Mouse (Mus musculus) lung, embryonic 14.5 days (tissue): ENCODE data around the gene Sh3pxd2a. TPM values are rescaled to one million over a fixed set of nuclear protein-coding genes. Genes with fewer than 3 reads are reported as not detected.

ENCODE experiments used
- ATAC-seq: fragments of 200-750 bp; cut with Nextera tagmentation; 2 replicates; pipeline ENCODE4 v1.8.0; 2017; ENCODE audit warnings: mild to moderate bottlenecking, moderate TSS enrichment, moderate library complexity; ENCODE audit not compliant: insufficient read depth
- DNase-seq: peaks from one replicate; pipeline ENCODE4 v3.0.0-alpha.2; 2015
- H3K27ac ChIP-seq: fragments of 300-500 bp; sonication (generic); 2 replicates; pipeline ENCODE4 v1.5.1; 2014; ENCODE audit warnings: low read depth, mild to moderate bottlenecking, moderate library complexity
- H3K27me3 ChIP-seq: fragments of 300-500 bp; sonication (generic); 2 replicates; pipeline ENCODE4 v1.6.1; 2014; ENCODE audit warnings: low read length, control low read depth; ENCODE audit not compliant: insufficient read depth
- H3K36me3 ChIP-seq: fragments of 300-500 bp; sonication (generic); 2 replicates; pipeline ENCODE4 v1.6.1; 2014; ENCODE audit warnings: control low read depth; ENCODE audit not compliant: insufficient read depth
- H3K4me1 ChIP-seq: fragments of 300-500 bp; sonication (generic); 2 replicates; pipeline ENCODE4 v1.6.1; 2014; ENCODE audit warnings: antibody characterized with exemption, control low read depth; ENCODE audit not compliant: insufficient read depth
- H3K4me2 ChIP-seq: fragments of 300-500 bp; sonication (generic); 2 replicates; pipeline ENCODE4 v1.6.1; 2014; ENCODE audit warnings: mild to moderate bottlenecking
- H3K4me3 ChIP-seq: fragments of 300-500 bp; sonication (generic); 2 replicates; pipeline ENCODE4 v1.5.1; 2014; ENCODE audit warnings: low read depth, low read length
- H3K9ac ChIP-seq: fragments of 300-500 bp; sonication (generic); 2 replicates; pipeline ENCODE4 v1.6.1; 2014
- H3K9me3 ChIP-seq: fragments of 300-500 bp; sonication (generic); 2 replicates; pipeline ENCODE4 v1.6.1; 2016; ENCODE audit warnings: low read depth, low read length, control low read depth
- CTCF ChIP-seq: IDR thresholded peaks from 2 replicates; pipeline ENCODE4 v1.5.1; 2016; ENCODE audit warnings: antibody characterized with exemption, low read depth
- WGBS: fragments of 180-500 bp; shearing (Covaris S2); extraction: QIAGEN DNeasy Blood & Tissue Kit; methylation state at CpG from one replicate; pipeline ENCODE4 v1.1.7; 2014; 5-methylcytosine and 5-hydroxymethylcytosine counted together
- polyA plus RNA-seq: library from polyadenylated mRNA; unstranded; fragments of >200 nt; fragmentation: Nextera tagmentation; extraction: Ambion mirVana; gene quantifications from 2 replicates; pipeline ENCODE4 v1.2.1, GENCODE M21; 2014

Gene Sh3pxd2a
- polyA plus RNA-seq, 1 experiment from 2014 or later = 12.0 TPM

DNA sequence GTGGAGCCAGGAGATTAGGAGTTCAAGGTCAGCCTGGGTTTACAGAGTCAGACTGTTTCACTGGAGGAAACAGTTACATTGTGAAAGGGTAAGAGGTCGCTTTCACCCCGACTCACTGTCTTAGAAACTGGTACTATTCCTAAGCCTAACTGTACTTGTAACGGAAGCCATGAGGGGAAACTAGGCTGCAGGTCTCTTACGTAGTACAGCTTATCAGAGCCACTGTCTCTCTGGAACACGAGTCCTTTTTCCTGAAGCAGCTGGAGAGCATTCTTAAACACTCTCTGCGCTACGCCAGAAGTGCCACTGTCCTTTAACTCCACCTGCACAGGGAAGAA lies 45.9 kb upstream of the Sh3pxd2a start:
- WGBS = 57% methylated on average over 7 of the region's 7 CpGs
- no peaks in the 10 kb centered on the region for H3K9me3 ChIP-seq
- H3K4me1 ChIP-seq = peaks cover 15% of the 10 kb centered on the region
- ATAC-seq (no peak), DNase-seq (no peak)
- peaks cover 32% of the 10 kb centered on the region for H3K36me3 ChIP-seq
- H3K27ac ChIP-seq = peak overlapping the region; percentile 88
- no peaks in the 10 kb centered on the region for H3K27me3 ChIP-seq
- no peak overlapping the region for H3K9ac ChIP-seq
- TF ChIP-seq CTCF = no peak
- no peak overlapping the region for H3K4me3 ChIP-seq
- H3K4me2 ChIP-seq = no peak overlapping the region; the same call in 1 of the 2 replicates

DNA sequence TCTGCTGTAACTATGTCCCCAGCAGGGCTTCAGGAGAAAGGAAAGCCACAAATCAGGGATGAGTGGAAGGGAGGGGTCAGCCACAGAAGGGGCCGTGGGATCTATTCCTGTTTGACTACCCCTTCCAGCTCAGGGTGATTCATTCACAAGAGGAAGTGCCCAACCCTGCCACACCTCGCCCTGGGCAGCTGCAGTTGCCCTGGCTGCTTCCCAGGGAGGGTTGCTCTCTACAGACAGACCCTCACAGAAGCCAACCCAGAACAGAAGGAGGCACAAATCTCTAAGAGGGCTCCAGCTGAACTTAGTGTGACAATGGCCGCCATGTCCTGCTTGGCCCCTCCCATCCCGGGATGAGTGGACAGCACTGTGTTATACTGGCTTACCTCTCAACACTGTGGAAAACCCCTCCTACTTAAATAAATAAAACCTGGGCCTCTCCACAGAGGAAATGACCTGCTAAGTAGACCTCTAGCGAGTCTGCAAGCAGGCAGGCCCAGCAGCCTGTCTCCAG lies 44.6 kb upstream of the Sh3pxd2a start:
- no peak for TF ChIP-seq CTCF
- peaks cover 28% of the 10 kb centered on the region; the same call in 1 of the 2 replicates for H3K36me3 ChIP-seq
- H3K9me3 ChIP-seq = no peaks in the 10 kb centered on the region
- no peak overlapping the region; the same call in 1 of the 2 replicates for H3K9ac ChIP-seq
- DNase-seq (peak; percentile 45), ATAC-seq (peak; percentile 32; the same call in 1 of the 2 replicates)
- H3K4me1 ChIP-seq = peaks cover 15% of the 10 kb centered on the region
- H3K4me3 ChIP-seq = no peak overlapping the region
- H3K27me3 ChIP-seq = no peaks in the 10 kb centered on the region
- peak overlapping the region; percentile 88 for H3K27ac ChIP-seq
- 35% methylated on average over 5 of the region's 5 CpGs for WGBS
- H3K4me2 ChIP-seq = no peak overlapping the region

- Histone ChIP-seq H3K36me3 (peaks cover 28% of the 10 kb centered on the region; the same call in 1 of the 2 replicates), H3K9me3 (no peaks in the 10 kb centered on the region), H3K27me3 (no peaks in the 10 kb centered on the region), H3K27ac (peak overlapping the region; percentile 88; the same call in 1 of the 2 replicates), H3K9ac (no peak overlapping the region), H3K4me2 (no peak overlapping the region), H3K4me3 (no peak overlapping the region), H3K4me1 (peaks cover 15% of the 10 kb centered on the region)
- TF ChIP-seq CTCF = no peak
- ATAC-seq (no peak), DNase-seq (no peak)
- 65% methylated on average over 3 of the region's 3 CpGs for WGBS
Observed at GRCm38 (mm10) chr19:47508191-47508590, 44.0 kb upstream of the Sh3pxd2a start.

DNA sequence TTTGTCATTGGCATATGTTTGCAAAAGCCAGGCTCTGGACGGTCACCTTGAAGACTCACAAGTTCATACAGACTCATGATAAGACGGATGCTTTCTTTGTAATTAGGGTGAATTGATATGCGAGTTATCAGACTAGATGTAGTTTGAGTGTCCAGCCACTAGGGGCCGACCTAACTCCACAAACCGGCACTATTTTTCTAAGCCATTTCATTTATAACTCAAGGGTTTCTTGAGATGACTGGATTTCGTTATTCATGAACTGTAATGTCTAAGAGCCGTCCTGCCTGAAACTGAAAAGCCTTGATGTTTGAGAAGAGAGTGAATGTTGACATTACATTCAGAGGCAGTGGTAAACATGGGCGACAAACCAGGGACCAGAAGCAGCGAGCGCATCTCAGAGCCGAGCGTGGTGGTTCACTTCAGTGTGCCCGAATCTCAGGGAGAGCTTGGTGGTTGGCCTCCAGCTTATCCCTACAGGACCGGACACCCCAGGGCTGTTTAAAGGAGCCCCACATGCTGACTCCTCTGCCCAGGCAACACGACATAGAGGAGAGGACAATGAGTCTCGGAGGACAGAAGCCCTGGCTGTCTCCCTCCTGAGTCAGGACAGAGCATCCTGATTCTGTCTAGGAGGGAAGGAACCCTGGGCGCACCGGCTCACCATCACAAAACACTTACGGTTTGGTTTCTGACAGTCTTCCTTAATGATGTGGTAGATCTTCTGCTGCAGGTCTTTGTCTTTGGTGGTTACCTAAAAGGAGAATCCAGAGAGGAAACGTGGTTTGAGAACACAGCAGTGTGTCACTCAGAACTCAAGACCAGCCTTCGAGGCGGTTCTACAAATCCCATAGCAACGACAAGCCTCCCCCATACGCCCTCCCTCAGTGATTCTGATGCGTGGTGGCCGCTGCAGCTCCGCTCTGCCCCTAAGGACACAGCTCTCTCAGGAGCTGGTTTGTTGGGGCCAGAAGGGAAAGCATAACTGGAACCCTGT lies 43.2 kb upstream of the Sh3pxd2a start:
- peak; percentile 13; the same call in 1 of the 2 replicates for ATAC-seq
- peak; percentile 84 for DNase-seq
- 43% methylated on average over 27 of the region's 27 CpGs for WGBS
- H3K27me3 ChIP-seq = no peaks in the 10 kb centered on the region
- H3K36me3 ChIP-seq = peaks cover 28% of the 10 kb centered on the region; the same call in 1 of the 2 replicates
- peak overlapping the region; percentile 27; the same call in 1 of the 2 replicates for H3K4me2 ChIP-seq
- peak overlapping the region; percentile 88; the same call in 1 of the 2 replicates for H3K27ac ChIP-seq
- peak; percentile 92 for TF ChIP-seq CTCF
- no peak overlapping the region for H3K4me3 ChIP-seq
- H3K9ac ChIP-seq = no peak overlapping the region
- peaks cover 15% of the 10 kb centered on the region; the same call in 1 of the 2 replicates for H3K4me1 ChIP-seq
- no peaks in the 10 kb centered on the region for H3K9me3 ChIP-seq

- Histone ChIP-seq H3K4me1 (0 out of 2 replicates have a peak, but pooled peaks cover 4% of the 10 kb centered on the region), H3K9ac (no peak overlapping the region), H3K4me3 (no peak overlapping the region), H3K27me3 (no peaks in the 10 kb centered on the region), H3K27ac (no peak overlapping the region), H3K36me3 (peaks cover 25% of the 10 kb centered on the region; the same call in 1 of the 2 replicates), H3K4me2 (no peak overlapping the region), H3K9me3 (no peaks in the 10 kb centered on the region)
- DNase-seq = peak; percentile 81
- ATAC-seq = no peak
- peak; percentile 83 for TF ChIP-seq CTCF
- 71% methylated on average over 4 of the region's 4 CpGs for WGBS
Observed at GRCm38 (mm10) chr19:47503625-47504024, 39.4 kb upstream of the Sh3pxd2a start.

- Histone ChIP-seq H3K9me3 (no peaks in the 10 kb centered on the region), H3K27me3 (no peaks in the 10 kb centered on the region), H3K36me3 (peaks cover 25% of the 10 kb centered on the region; the same call in 1 of the 2 replicates), H3K4me3 (no peak overlapping the region), H3K27ac (no peak overlapping the region), H3K9ac (no peak overlapping the region), H3K4me1 (0 out of 2 replicates have a peak, but pooled peaks cover 4% of the 10 kb centered on the region), H3K4me2 (no peak overlapping the region)
- WGBS = 70% methylated on average over 8 of the region's 8 CpGs
- peak; percentile 75 for TF ChIP-seq CTCF
- peak; percentile 76 for DNase-seq
- ATAC-seq = no peak
Observed at GRCm38 (mm10) chr19:47502563-47502962, 38.4 kb upstream of the Sh3pxd2a start.
